Mouse (Mus musculus): ENCODE measurements around the gene Rab7b. TPM values are rescaled to one million over a fixed set of nuclear protein-coding genes. Genes with fewer than 3 reads are reported as not detected.

Rab7b gene
- polyA plus RNA-seq, 1 experiment from 2014 or later: 1.2 TPM

- Histone ChIP-seq H3K36me3 (no peaks in the 10 kb centered on the region), H3K27ac (no peak overlapping the region), H3K9me3 (no peaks in the 10 kb centered on the region), H3K4me3 (no peak overlapping the region), H3K4me1 (replicated peaks) (no peaks in the 10 kb centered on the region), H3K4me2 (no peak overlapping the region), H3K27me3 (no peaks in the 10 kb centered on the region), H3K9ac (no peak overlapping the region)
- no peak for ATAC-seq (ENCODE audit: low FRiP score)
- 81% methylated on average over 12 of the region's 12 CpGs for WGBS
Measured at GRCm38 (mm10) chr1:131730639-131731437, 42.3 kb downstream of the Rab7b start.

- Histone ChIP-seq H3K27me3 (no peaks in the 10 kb centered on the region), H3K9ac (no peak overlapping the region), H3K9me3 (no peaks in the 10 kb centered on the region), H3K27ac (no peak overlapping the region), H3K4me1 (replicated peaks) (no peaks in the 10 kb centered on the region), H3K4me2 (no peak overlapping the region), H3K36me3 (no peaks in the 10 kb centered on the region), H3K4me3 (no peak overlapping the region)
- ATAC-seq (ENCODE audit: low FRiP score): no peak
- 42% methylated on average over 13 of the region's 13 CpGs for WGBS
Measured at GRCm38 (mm10) chr1:131733474-131734180, 45.1 kb downstream of the Rab7b start.

- Histone ChIP-seq H3K4me2 (no peak overlapping the region), H3K36me3 (no peaks in the 10 kb centered on the region), H3K9me3 (no peaks in the 10 kb centered on the region), H3K27ac (no peak overlapping the region), H3K27me3 (no peaks in the 10 kb centered on the region), H3K9ac (no peak overlapping the region), H3K4me1 (replicated peaks) (no peaks in the 10 kb centered on the region), H3K4me3 (no peak overlapping the region)
- ATAC-seq (ENCODE audit: low FRiP score): no peak
- 96% methylated on average over 6 of the region's 6 CpGs for WGBS
Measured at GRCm38 (mm10) chr1:131734657-131735273, 46.3 kb downstream of the Rab7b start.

GRCm38 (mm10) chr1:131736494-131736893 is 48.0 kb downstream of the Rab7b start:
- H3K9ac ChIP-seq: no peak overlapping the region
- no peaks in the 10 kb centered on the region for H3K4me1 ChIP-seq (replicated peaks)
- no peak overlapping the region for H3K4me2 ChIP-seq
- 87% methylated on average over 9 of the region's 9 CpGs for WGBS
- H3K4me3 ChIP-seq: no peak overlapping the region
- no peaks in the 10 kb centered on the region for H3K27me3 ChIP-seq
- no peak overlapping the region for H3K27ac ChIP-seq
- no peaks in the 10 kb centered on the region for H3K9me3 ChIP-seq
- no peak for ATAC-seq (ENCODE audit: low FRiP score)
- H3K36me3 ChIP-seq: no peaks in the 10 kb centered on the region

- Histone ChIP-seq H3K27me3 (no peaks in the 10 kb centered on the region), H3K9me3 (no peaks in the 10 kb centered on the region), H3K4me3 (no peak overlapping the region), H3K4me2 (no peak overlapping the region), H3K36me3 (no peaks in the 10 kb centered on the region), H3K9ac (no peak overlapping the region), H3K27ac (no peak overlapping the region), H3K4me1 (replicated peaks) (no peaks in the 10 kb centered on the region)
- WGBS: 68% methylated on average over 5 of the region's 5 CpGs
- ATAC-seq (ENCODE audit: low FRiP score): peak; percentile 61
Measured at GRCm38 (mm10) chr1:131737269-131737668, 48.8 kb downstream of the Rab7b start.

GRCm38 (mm10) chr1:131738760-131739159 is 50.3 kb downstream of the Rab7b start:
- Histone ChIP-seq H3K4me2 (no peak overlapping the region), H3K9ac (no peak overlapping the region), H3K27ac (no peak overlapping the region), H3K36me3 (no peaks in the 10 kb centered on the region), H3K4me1 (replicated peaks) (no peaks in the 10 kb centered on the region), H3K27me3 (no peaks in the 10 kb centered on the region), H3K4me3 (no peak overlapping the region), H3K9me3 (no peaks in the 10 kb centered on the region)
- ATAC-seq (ENCODE audit: low FRiP score): no peak
- 76% methylated on average over 1 of the region's 1 CpGs for WGBS

GRCm38 (mm10) chr1:131739481-131740160 is 51.1 kb downstream of the Rab7b start:
- Histone ChIP-seq H3K4me1 (replicated peaks) (no peaks in the 10 kb centered on the region), H3K4me3 (no peak overlapping the region), H3K9ac (no peak overlapping the region), H3K36me3 (no peaks in the 10 kb centered on the region), H3K27ac (no peak overlapping the region), H3K4me2 (no peak overlapping the region), H3K27me3 (no peaks in the 10 kb centered on the region), H3K9me3 (no peaks in the 10 kb centered on the region)
- 90% methylated on average over 9 of the region's 9 CpGs for WGBS
- ATAC-seq (ENCODE audit: low FRiP score): no peak

- H3K4me1 ChIP-seq (replicated peaks): no peaks in the 10 kb centered on the region
- no peaks in the 10 kb centered on the region for H3K27me3 ChIP-seq
- no peaks in the 10 kb centered on the region for H3K9me3 ChIP-seq
- ATAC-seq (ENCODE audit: low FRiP score): no peak
- no peak within 1 kb of the TSS for H3K4me2 ChIP-seq
- H3K36me3 ChIP-seq: no peaks in the 10 kb centered on the region
- H3K4me3 ChIP-seq: no peak within 1 kb of the TSS
- WGBS: 74% methylated on average over 10 of the region's 10 CpGs
- no peak within 1 kb of the TSS for H3K27ac ChIP-seq
- no peak within 1 kb of the TSS for H3K9ac ChIP-seq
Measured at GRCm38 (mm10) chr1:131743868-131744464, 55.5 kb downstream of the Rab7b start, which contains the start of gene Slc26a9. Gene Slc26a9 (plus strand): TSS chr1:131744022.

- no peaks in the 10 kb centered on the region for H3K4me1 ChIP-seq (replicated peaks)
- no peaks in the 10 kb centered on the region for H3K9me3 ChIP-seq
- H3K27me3 ChIP-seq: no peaks in the 10 kb centered on the region
- H3K9ac ChIP-seq: no peak overlapping the region
- no peak overlapping the region for H3K4me3 ChIP-seq
- H3K27ac ChIP-seq: no peak overlapping the region
- no peaks in the 10 kb centered on the region for H3K36me3 ChIP-seq
- ATAC-seq (ENCODE audit: low FRiP score): no peak
- H3K4me2 ChIP-seq: no peak overlapping the region
- WGBS: 62% methylated on average over 5 of the region's 5 CpGs
Measured at GRCm38 (mm10) chr1:131745391-131745790, 56.9 kb downstream of the Rab7b start.

GRCm38 (mm10) chr1:131747761-131748160 is 59.3 kb downstream of the Rab7b start:
- Histone ChIP-seq H3K4me2 (no peak overlapping the region), H3K4me3 (no peak overlapping the region), H3K27me3 (no peaks in the 10 kb centered on the region), H3K9ac (no peak overlapping the region), H3K4me1 (replicated peaks) (0 out of 2 replicates have a peak, but pooled peaks cover 9% of the 10 kb centered on the region), H3K9me3 (no peaks in the 10 kb centered on the region), H3K27ac (no peak overlapping the region), H3K36me3 (no peaks in the 10 kb centered on the region)
- no peak for ATAC-seq (ENCODE audit: low FRiP score)
- WGBS: 54% methylated on average over 2 of the region's 2 CpGs

- ATAC-seq (ENCODE audit: low FRiP score): no peak
- no peaks in the 10 kb centered on the region for H3K36me3 ChIP-seq
- H3K27ac ChIP-seq: no peak overlapping the region
- 76% methylated on average over 2 of the region's 2 CpGs for whole genome bisulfite sequencing
- no peak overlapping the region for H3K4me2 ChIP-seq
- no peaks in the 10 kb centered on the region for H3K9me3 ChIP-seq
- no peak overlapping the region for H3K4me3 ChIP-seq
- H3K4me1 ChIP-seq (replicated peaks): 0 out of 2 replicates have a peak, but pooled peaks cover 9% of the 10 kb centered on the region
- H3K9ac ChIP-seq: no peak overlapping the region
- H3K27me3 ChIP-seq: no peaks in the 10 kb centered on the region
Measured at GRCm38 (mm10) chr1:131748636-131749035, 60.1 kb downstream of the Rab7b start.

Data from hindbrain, embryonic 13.5 days (tissue).